Mouse (Mus musculus) Muller cell, postnatal 12 days (primary cell): ENCODE measurements at regions not wholly inside any gene's neighbourhood (a gene's known extent, or its start where the extent isn't known, plus 50 kb on each side); places are given as distances from the start of the nearest gene placed in this dataset.
A peak's percentile ranks its signal among the peaks of the same experiment; 100 is the strongest.

Source experiments
- DNase-seq: peaks from one replicate; pipeline ENCODE4 v3.0.0-alpha.2; 2015; ENCODE audit errors: inconsistent ontology term

DNA sequence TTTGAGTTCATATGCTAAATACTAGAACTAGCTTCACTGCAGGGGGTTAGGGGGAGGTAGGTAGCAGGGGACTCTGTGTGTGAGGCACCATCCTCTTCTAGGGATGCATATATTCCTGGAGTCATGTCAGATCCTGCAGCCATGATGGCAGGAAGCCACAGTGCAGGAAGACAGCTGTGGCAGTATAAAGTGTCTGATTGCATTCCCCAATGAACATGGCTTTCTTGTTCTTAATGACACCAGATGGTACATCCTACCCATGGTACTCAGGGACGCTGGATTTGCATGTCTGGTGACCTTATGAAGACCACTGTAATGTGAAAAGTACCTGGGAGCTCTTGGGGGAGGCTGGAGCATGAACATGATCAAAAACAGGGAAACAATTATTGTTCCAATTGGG lies 1380.5 kb upstream of the Map3k7 start:
- DNase-seq, result no peak

DNA sequence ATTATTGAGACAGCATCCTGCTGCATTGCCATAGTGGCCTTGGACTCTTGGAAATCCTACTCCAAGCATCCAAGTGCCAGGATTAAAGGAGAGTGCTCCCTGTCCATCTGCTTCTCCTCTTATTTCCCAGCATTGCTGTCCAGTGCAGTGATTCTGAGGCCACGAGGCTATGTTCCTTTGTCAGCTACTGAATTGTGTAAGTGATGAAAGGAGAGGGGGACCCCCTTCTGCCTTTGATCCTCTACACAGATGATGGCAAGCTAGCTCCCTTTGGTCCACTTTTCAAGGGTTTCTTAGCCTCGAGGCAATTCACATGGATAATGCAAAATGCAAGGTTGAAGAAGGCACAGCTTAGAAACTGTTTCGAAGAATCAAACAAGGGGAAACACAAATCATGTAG lies 1355.0 kb upstream of the Map3k7 start:
- no peak for DNase-seq

DNA sequence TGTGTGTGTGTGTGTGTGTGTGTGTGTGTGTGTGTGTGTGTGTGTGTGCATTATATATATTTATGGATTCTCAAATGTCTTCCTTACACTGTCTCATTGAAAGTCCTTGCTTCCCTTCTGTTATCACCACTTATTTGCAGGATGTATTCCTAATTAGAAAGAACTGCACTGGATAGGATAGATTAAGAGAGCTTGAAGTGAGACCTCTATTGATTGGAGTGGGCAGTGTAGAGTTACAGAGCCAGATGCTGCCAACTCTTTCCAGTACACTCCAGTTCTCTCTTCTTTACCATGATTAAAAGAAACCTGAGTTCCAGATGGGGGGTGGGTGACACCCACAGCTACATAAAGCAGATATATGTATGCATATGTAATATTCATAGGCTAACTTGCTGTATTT lies 1354.1 kb upstream of the Map3k7 start:
- DNase-seq, result no peak

DNA sequence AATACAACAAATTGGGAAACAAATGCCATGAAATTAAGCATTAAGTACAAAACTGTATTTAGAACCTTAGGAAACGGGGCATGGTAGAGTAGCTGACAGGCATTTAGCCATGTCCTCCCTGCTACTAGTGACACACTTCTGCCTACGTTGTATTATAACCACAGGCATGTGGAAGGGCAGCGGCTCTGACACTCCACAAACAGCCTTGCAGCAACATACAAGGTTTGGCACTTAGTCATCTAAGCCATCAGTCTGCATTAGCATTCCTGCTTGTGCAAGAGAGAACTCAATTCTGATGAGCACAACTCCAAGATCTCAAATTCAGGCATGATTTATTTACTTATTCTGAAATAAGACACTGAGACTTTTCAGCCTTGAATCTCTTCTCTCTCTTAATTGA lies 1353.4 kb upstream of the Map3k7 start:
- peak; percentile 88 for DNase-seq
